Mouse (Mus musculus) intestine, postnatal 0 days (tissue): ENCODE results near the gene Pir. TPM values are rescaled to one million over a fixed set of nuclear protein-coding genes. Genes with fewer than 3 reads are reported as not detected.

Source experiments
- ATAC-seq: fragments of 200-750 bp; cut with Nextera tagmentation; 2 replicates; pipeline ENCODE4 v1.8.0; 2017; ENCODE audit warnings: mild to moderate bottlenecking, moderate TSS enrichment, moderate library complexity
- H3K27ac ChIP-seq: fragments of 300-500 bp; sonication (generic); 2 replicates; pipeline ENCODE4 v1.5.1; 2014; ENCODE audit warnings: mild to moderate bottlenecking, low read depth, low read length, moderate library complexity
- H3K27me3 ChIP-seq: fragments of 300-500 bp; sonication (generic); replicated peaks from 2 replicates; pipeline ENCODE4 v1.6.1; 2014; ENCODE audit warnings: low read length, mixed read lengths; ENCODE audit not compliant: control insufficient read depth, insufficient read depth
- H3K36me3 ChIP-seq: fragments of 300-500 bp; sonication (generic); 2 replicates; pipeline ENCODE4 v1.6.1; 2014; ENCODE audit warnings: mild to moderate bottlenecking, moderate library complexity; ENCODE audit not compliant: control insufficient read depth, insufficient read depth
- H3K4me1 ChIP-seq: fragments of 300-500 bp; sonication (generic); replicated peaks from 2 replicates; pipeline ENCODE4 v1.6.1; 2014; ENCODE audit warnings: antibody characterized with exemption, low read length, mixed read lengths; ENCODE audit not compliant: control insufficient read depth, insufficient read depth
- H3K4me2 ChIP-seq: fragments of 300-500 bp; sonication (generic); replicated peaks from 2 replicates; pipeline ENCODE4 v1.6.1; 2014; ENCODE audit warnings: low read depth, mild to moderate bottlenecking, moderate library complexity
- H3K4me3 ChIP-seq: fragments of 300-500 bp; sonication (generic); 2 replicates; pipeline ENCODE4 v1.5.1; 2014; ENCODE audit warnings: low read depth, low read length
- H3K9ac ChIP-seq: fragments of 300-500 bp; sonication (generic); 2 replicates; pipeline ENCODE4 v1.6.1; 2014; ENCODE audit warnings: mild to moderate bottlenecking, low read depth, low read length
- H3K9me3 ChIP-seq: fragments of 300-500 bp; sonication (generic); 2 replicates; pipeline ENCODE4 v1.6.1; 2016; ENCODE audit warnings: mixed run types; ENCODE audit not compliant: control insufficient read depth
- CTCF ChIP-seq: sonication (generic); IDR thresholded peaks from 2 replicates; pipeline ENCODE4 v1.5.1; 2016; ENCODE audit warnings: low read depth, mild to moderate bottlenecking, control low read depth, antibody characterized with exemption, moderate library complexity
- WGBS: fragments of 180-500 bp; shearing (Covaris S2); extraction: QIAGEN DNeasy Blood & Tissue Kit; methylation state at CpG from one replicate; pipeline ENCODE4 v1.1.7; 2014; 5-methylcytosine and 5-hydroxymethylcytosine counted together
- polyA plus RNA-seq: library from polyadenylated mRNA; unstranded; fragments of >200 nt; fragmentation: Nextera tagmentation; extraction: Ambion mirVana; gene quantifications from 2 replicates; pipeline ENCODE4 v1.2.1, GENCODE M21; 2015

The Pir gene
- polyA plus RNA-seq, 1 experiment from 2014 or later, result 5.7 TPM

- H3K4me3 ChIP-seq, result no peak overlapping the region
- H3K27ac ChIP-seq, result no peak overlapping the region
- no peak for ATAC-seq
- no peaks in the 10 kb centered on the region for H3K4me1 ChIP-seq
- no peaks in the 10 kb centered on the region for H3K9me3 ChIP-seq
- no peaks in the 10 kb centered on the region for H3K36me3 ChIP-seq
- no peak for TF ChIP-seq CTCF
- no peaks in the 10 kb centered on the region for H3K27me3 ChIP-seq
- no peak overlapping the region for H3K4me2 ChIP-seq
- 74% methylated on average over 5 of the region's 5 CpGs for WGBS
- H3K9ac ChIP-seq, result no peak overlapping the region
Measured at GRCm38 (mm10) chrX:164258662-164259061, 10.5 kb upstream of the Pir start.

GRCm38 (mm10) chrX:164262286-164262685, 6.9 kb upstream of the Pir start:
- H3K9me3 ChIP-seq, result no peaks in the 10 kb centered on the region
- H3K9ac ChIP-seq, result no peak overlapping the region
- no peak for ATAC-seq
- no peaks in the 10 kb centered on the region for H3K36me3 ChIP-seq
- no peak for TF ChIP-seq CTCF
- no peaks in the 10 kb centered on the region for H3K27me3 ChIP-seq
- no peaks in the 10 kb centered on the region for H3K4me1 ChIP-seq
- 68% methylated on average over 2 of the region's 2 CpGs for WGBS
- no peak overlapping the region for H3K27ac ChIP-seq
- no peak overlapping the region for H3K4me3 ChIP-seq
- H3K4me2 ChIP-seq, result no peak overlapping the region

GRCm38 (mm10) chrX:164264861-164265260, 4.3 kb upstream of the Pir start:
- H3K9ac ChIP-seq, result no peak overlapping the region
- TF ChIP-seq CTCF, result no peak
- no peak overlapping the region for H3K27ac ChIP-seq
- ATAC-seq, result no peak
- H3K4me3 ChIP-seq, result no peak overlapping the region
- no peak overlapping the region for H3K4me2 ChIP-seq
- H3K9me3 ChIP-seq, result no peaks in the 10 kb centered on the region
- no peaks in the 10 kb centered on the region for H3K36me3 ChIP-seq
- H3K4me1 ChIP-seq, result no peaks in the 10 kb centered on the region
- WGBS, result 48% methylated on average over 1 of the region's 1 CpGs
- H3K27me3 ChIP-seq, result no peaks in the 10 kb centered on the region

- Histone ChIP-seq H3K36me3 (no peaks in the 10 kb centered on the region), H3K4me1 (no peaks in the 10 kb centered on the region), H3K9me3 (no peaks in the 10 kb centered on the region), H3K27ac (no peak overlapping the region), H3K27me3 (no peaks in the 10 kb centered on the region), H3K9ac (no peak overlapping the region), H3K4me3 (no peak overlapping the region), H3K4me2 (no peak overlapping the region)
- ATAC-seq, result no peak
- WGBS, result 86% methylated on average over 3 of the region's 3 CpGs
- TF ChIP-seq CTCF, result no peak
Measured at GRCm38 (mm10) chrX:164270603-164271002, 1.4 kb downstream of the Pir start.

GRCm38 (mm10) chrX:164275536-164275935, 6.4 kb downstream of the Pir start:
- WGBS, result 52% methylated on average over 3 of the region's 3 CpGs
- Histone ChIP-seq H3K4me3 (no peak overlapping the region), H3K4me1 (no peaks in the 10 kb centered on the region), H3K9ac (no peak overlapping the region), H3K27ac (no peak overlapping the region), H3K4me2 (no peak overlapping the region), H3K36me3 (no peaks in the 10 kb centered on the region), H3K27me3 (no peaks in the 10 kb centered on the region), H3K9me3 (no peaks in the 10 kb centered on the region)
- no peak for TF ChIP-seq CTCF
- no peak for ATAC-seq

GRCm38 (mm10) chrX:164280918-164281647, 11.9 kb downstream of the Pir start:
- Histone ChIP-seq H3K4me3 (no peak overlapping the region), H3K27ac (no peak overlapping the region), H3K4me1 (no peaks in the 10 kb centered on the region), H3K4me2 (no peak overlapping the region; the same call in 1 of the 2 replicates), H3K36me3 (no peaks in the 10 kb centered on the region), H3K9me3 (no peaks in the 10 kb centered on the region), H3K27me3 (no peaks in the 10 kb centered on the region), H3K9ac (no peak overlapping the region)
- TF ChIP-seq CTCF, result no peak
- ATAC-seq, result 0 out of 2 replicates have a peak, but pooled peaks have one; percentile 13
- 38% methylated on average over 7 of the region's 7 CpGs for WGBS
